Mouse (Mus musculus) stomach, postnatal 0 days (tissue): ENCODE measurements around the gene Nhsl1.

ENCODE experiments used
- CTCF ChIP-seq: IDR thresholded peaks from 2 replicates; pipeline ENCODE4 v1.5.1; 2016; ENCODE audit warnings: antibody characterized with exemption, low read depth, mild to moderate bottlenecking, moderate library complexity
- EP300 ChIP-seq: optimal IDR thresholded peaks from 2 replicates; pipeline ENCODE3; 2016; ENCODE audit warnings: antibody characterized with exemption

DNA sequence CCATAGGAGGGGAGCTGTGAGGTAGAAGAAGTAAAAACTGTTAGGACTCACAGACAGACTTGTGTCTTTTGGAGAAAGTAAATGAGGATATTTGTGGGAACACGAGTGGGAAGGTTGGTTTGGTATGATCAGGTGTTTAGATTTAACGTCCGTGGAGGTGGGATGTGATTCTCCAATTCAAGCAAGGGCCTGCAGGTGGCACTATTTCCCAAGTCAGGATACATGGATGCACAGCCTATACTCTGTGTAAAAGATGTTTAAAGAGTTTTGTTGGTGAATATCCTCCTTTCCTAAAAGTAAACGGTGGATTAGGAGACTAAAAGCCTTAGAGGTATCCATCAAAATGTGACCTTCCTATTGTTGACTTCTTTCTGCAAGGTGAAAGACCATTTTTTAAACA is 244.2 kb downstream of the Nhsl1 start:
- TF ChIP-seq EP300: no peak
- peak; percentile 84 for TF ChIP-seq CTCF
